Mouse (Mus musculus) stomach, embryonic 16.5 days (tissue): ENCODE measurements around the gene Dnajb12. TPM values are rescaled to one million over a fixed set of nuclear protein-coding genes. Genes with fewer than 3 reads are reported as not detected.
A peak's percentile ranks its signal among the peaks of the same experiment; 100 is the strongest.

Experiments
- ATAC-seq: fragments of 200-750 bp; cut with Nextera tagmentation; 2 replicates; pipeline ENCODE4 v1.8.0; 2017; ENCODE audit warnings: moderate number of reproducible peaks, moderate TSS enrichment; ENCODE audit not compliant: insufficient read depth, low FRiP score
- H3K27ac ChIP-seq: fragments of 300-500 bp; sonication (generic); 2 replicates; pipeline ENCODE4 v1.5.1; 2014; ENCODE audit warnings: low read length
- H3K27me3 ChIP-seq: fragments of 300-500 bp; sonication (generic); 2 replicates; pipeline ENCODE4 v1.6.1; 2014; ENCODE audit warnings: low read length, control low read depth, mixed read lengths; ENCODE audit not compliant: control insufficient read depth, insufficient read depth
- H3K36me3 ChIP-seq: fragments of 300-500 bp; sonication (generic); 2 replicates; pipeline ENCODE4 v1.6.1; 2014; ENCODE audit warnings: low read length; ENCODE audit not compliant: control insufficient read depth, insufficient read depth
- H3K4me1 ChIP-seq: fragments of 300-500 bp; sonication (generic); 2 replicates; pipeline ENCODE4 v1.6.1; 2014; ENCODE audit warnings: low read length, control low read depth, mixed read lengths; ENCODE audit not compliant: control insufficient read depth, insufficient read depth
- H3K4me2 ChIP-seq: fragments of 300-500 bp; sonication (generic); 2 replicates; pipeline ENCODE4 v1.6.1; 2014; ENCODE audit warnings: low read depth, low read length, mixed read lengths
- H3K4me3 ChIP-seq: fragments of 300-500 bp; sonication (generic); replicated peaks from 2 replicates; pipeline ENCODE4 v1.5.1; 2014; ENCODE audit warnings: mild to moderate bottlenecking, low read length
- H3K9ac ChIP-seq: fragments of 300-500 bp; sonication (generic); 2 replicates; pipeline ENCODE4 v1.6.1; 2014; ENCODE audit warnings: low read length
- H3K9me3 ChIP-seq: fragments of 300-500 bp; sonication (generic); replicated peaks from 2 replicates; pipeline ENCODE4 v1.6.1; 2016; ENCODE audit warnings: low read length, control low read depth; ENCODE audit not compliant: control insufficient read depth
- WGBS: fragments of 180-500 bp; shearing (Covaris S2); extraction: QIAGEN DNeasy Blood & Tissue Kit; methylation state at CpG from one replicate; pipeline ENCODE4 v1.1.7; 2014; 5-methylcytosine and 5-hydroxymethylcytosine counted together
- polyA plus RNA-seq: library from polyadenylated mRNA; unstranded; fragments of >200 nt; fragmentation: Nextera tagmentation; extraction: Ambion mirVana; gene quantifications from 2 replicates; pipeline ENCODE4 v1.2.1, GENCODE M21; 2015

The Dnajb12 gene
- polyA plus RNA-seq, 1 experiment from 2014 or later: 20.4 TPM

DNA sequence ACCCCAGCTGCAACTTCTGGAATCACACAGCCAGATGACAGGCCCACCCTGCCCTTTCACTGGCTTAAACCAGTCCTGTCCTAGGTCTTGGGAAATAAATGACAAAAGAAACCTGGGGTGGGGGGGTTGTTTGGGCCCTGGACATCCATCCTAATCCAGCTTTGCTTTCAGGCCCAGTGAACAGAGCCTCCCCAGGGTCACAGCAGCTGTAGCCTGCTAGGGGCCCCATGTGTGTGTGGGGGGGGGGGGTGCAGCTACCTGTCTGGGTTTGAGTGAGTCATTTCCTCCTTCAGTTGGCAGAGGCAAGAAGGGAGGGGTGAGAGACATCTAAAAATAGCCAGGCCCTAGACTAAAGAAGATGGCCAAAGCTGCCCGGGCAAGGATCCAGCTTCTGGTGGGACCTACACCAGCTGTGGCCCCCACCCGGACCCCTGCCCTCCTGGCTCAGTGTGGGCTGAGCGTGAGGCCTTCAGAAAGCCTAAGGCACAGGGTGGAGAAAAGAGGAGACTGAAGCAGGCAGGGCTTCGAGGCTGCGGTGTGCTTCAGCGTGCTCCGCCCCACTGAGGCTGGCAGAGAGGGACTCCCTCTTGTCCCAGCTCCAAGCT lies 28.4 kb downstream of the Dnajb12 start:
- Histone ChIP-seq H3K27ac (peak overlapping the region; percentile 91), H3K9me3 (no peaks in the 10 kb centered on the region), H3K36me3 (no peaks in the 10 kb centered on the region), H3K4me1 (peaks cover 53% of the 10 kb centered on the region), H3K9ac (peak overlapping the region; percentile 63), H3K27me3 (no peaks in the 10 kb centered on the region), H3K4me2 (no peak overlapping the region), H3K4me3 (no peak overlapping the region)
- ATAC-seq: peak; percentile 78
- 28% methylated on average over 7 of the region's 7 CpGs for WGBS

DNA sequence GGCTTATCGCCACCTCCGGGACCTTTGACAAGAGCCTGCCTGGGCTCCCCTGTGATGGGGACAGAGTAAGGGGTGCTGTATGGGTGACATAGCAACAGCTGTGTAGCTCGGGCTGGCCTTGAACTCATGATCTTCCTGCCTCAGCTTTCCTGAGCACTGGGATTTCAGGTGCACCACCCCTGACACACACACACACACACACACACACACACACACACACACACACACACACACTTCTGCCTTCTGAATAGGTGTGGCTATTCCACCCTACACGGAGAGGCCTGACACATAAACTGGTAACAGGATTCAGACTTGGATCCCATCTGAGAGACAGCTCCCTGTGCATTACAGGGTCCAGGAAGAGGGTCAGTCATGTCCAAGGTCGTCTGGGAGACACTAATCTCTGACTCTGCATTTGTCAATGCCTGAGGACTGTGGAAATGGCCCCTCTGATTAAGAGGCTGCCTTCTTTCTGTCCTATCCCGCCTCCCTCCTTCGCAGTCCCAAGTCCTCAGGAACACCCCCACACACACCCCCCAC lies 29.5 kb downstream of the Dnajb12 start:
- Histone ChIP-seq H3K27me3 (no peaks in the 10 kb centered on the region), H3K27ac (peak overlapping the region; percentile 91), H3K9ac (no peak overlapping the region), H3K4me3 (no peak overlapping the region), H3K4me2 (peak overlapping the region; percentile 30; the same call in 1 of the 2 replicates), H3K4me1 (peaks cover 46% of the 10 kb centered on the region), H3K9me3 (no peaks in the 10 kb centered on the region), H3K36me3 (no peaks in the 10 kb centered on the region)
- 46% methylated on average over 7 of the region's 7 CpGs for WGBS
- peak; percentile 1; the same call in 1 of the 2 replicates for ATAC-seq

DNA sequence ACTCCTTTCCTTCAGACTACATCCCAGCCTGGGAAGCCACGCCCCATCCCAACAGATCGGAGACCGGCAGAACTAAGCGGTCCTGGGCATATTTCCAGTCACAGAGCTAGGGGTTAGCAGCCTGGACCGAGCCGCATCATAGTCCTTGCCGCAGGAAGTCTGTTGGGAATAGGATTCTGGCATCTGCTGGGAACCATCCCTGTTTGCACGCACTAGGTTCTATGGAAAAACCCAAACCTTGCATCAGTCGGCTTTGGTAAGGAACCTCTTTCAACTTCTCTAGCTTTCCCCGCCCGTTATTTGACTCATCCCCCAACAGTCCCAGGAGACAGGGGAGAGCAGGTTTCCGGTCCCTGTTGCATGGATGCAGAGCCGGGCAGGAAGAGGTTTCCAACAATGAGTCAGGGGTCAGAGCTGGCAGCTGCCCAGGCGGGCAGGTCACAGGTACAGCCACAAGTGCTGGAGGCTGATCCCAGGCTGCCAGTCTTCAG lies 30.0 kb downstream of the Dnajb12 start:
- Histone ChIP-seq H3K36me3 (no peaks in the 10 kb centered on the region), H3K9ac (0 out of 2 replicates have a peak overlapping the region, but pooled peaks have one; percentile 37), H3K4me3 (no peak overlapping the region), H3K4me1 (peaks cover 46% of the 10 kb centered on the region), H3K27ac (peak overlapping the region; percentile 91), H3K4me2 (peak overlapping the region; percentile 30), H3K27me3 (no peaks in the 10 kb centered on the region), H3K9me3 (no peaks in the 10 kb centered on the region)
- WGBS: 9% methylated on average over 14 of the region's 14 CpGs
- peak; percentile 26; the same call in 1 of the 2 replicates for ATAC-seq

DNA sequence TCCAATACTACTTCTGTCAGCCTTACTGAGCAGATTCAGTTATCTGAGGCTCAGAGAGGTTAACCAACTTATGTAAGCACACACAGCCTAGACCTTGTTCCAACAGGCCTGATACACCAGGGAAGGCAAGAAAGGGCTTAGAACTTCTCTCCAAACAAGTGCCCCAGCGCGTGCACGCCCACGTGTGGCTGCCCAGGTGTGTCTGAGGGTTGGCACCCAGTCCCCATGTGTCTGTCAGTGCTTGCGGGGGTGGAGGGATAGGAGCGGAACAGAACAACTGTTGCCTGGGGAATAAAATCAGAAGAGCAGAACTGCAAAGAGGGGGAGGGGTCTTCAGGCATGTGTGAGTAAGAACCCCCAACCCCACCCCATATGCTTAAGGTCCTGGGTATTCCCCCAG lies 31.7 kb downstream of the Dnajb12 start:
- H3K9ac ChIP-seq: peak overlapping the region; percentile 64
- ATAC-seq: no peak
- H3K27ac ChIP-seq: 0 out of 2 replicates have a peak overlapping the region, but pooled peaks have one; percentile 57
- no peaks in the 10 kb centered on the region for H3K36me3 ChIP-seq
- WGBS: 33% methylated on average over 6 of the region's 6 CpGs
- peak overlapping the region; percentile 40 for H3K4me2 ChIP-seq
- H3K9me3 ChIP-seq: no peaks in the 10 kb centered on the region
- 0 out of 2 replicates have a peak overlapping the region, but pooled peaks have one; percentile 10 for H3K4me3 ChIP-seq
- peaks cover 55% of the 10 kb centered on the region for H3K4me1 ChIP-seq
- no peaks in the 10 kb centered on the region for H3K27me3 ChIP-seq

DNA sequence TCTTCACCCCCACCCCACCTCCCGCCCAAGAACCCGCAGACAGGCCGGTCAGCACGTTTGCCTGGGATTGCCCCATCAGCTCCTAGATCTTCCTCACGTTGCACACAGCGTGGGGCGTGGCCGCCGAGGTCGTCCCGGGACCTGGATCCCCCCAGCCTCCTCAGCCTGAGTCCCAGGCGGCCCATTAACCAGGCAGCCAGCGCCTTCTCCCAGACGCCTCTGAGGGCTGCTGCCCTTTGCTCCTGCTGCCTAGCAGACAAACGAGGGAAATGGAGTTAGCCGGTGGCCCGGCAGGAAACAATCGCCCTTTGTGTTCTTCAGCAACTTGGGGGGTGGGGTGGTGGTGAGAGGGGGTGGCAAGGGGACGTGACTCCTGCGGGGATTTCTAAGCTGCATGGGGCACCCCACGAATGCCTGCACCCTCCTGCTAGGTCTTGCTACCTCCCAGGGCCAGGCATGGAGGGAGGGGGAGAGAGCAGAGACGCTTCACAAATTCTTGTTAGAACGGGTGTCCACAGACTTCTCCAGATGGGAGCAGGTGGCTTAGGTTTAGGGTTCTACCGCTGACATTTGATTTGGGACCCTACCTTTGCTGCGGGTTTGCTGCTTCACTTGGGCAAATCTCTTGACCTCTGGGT lies 32.3 kb downstream of the Dnajb12 start:
- no peaks in the 10 kb centered on the region for H3K36me3 ChIP-seq
- no peaks in the 10 kb centered on the region for H3K9me3 ChIP-seq
- 10% methylated on average over 25 of the region's 25 CpGs for WGBS
- H3K9ac ChIP-seq: peak overlapping the region; percentile 64
- 0 out of 2 replicates have a peak overlapping the region, but pooled peaks have one; percentile 10 for H3K4me3 ChIP-seq
- no peak for ATAC-seq
- peak overlapping the region; percentile 57 for H3K27ac ChIP-seq
- no peaks in the 10 kb centered on the region for H3K27me3 ChIP-seq
- H3K4me1 ChIP-seq: peaks cover 60% of the 10 kb centered on the region
- H3K4me2 ChIP-seq: peak overlapping the region; percentile 40

DNA sequence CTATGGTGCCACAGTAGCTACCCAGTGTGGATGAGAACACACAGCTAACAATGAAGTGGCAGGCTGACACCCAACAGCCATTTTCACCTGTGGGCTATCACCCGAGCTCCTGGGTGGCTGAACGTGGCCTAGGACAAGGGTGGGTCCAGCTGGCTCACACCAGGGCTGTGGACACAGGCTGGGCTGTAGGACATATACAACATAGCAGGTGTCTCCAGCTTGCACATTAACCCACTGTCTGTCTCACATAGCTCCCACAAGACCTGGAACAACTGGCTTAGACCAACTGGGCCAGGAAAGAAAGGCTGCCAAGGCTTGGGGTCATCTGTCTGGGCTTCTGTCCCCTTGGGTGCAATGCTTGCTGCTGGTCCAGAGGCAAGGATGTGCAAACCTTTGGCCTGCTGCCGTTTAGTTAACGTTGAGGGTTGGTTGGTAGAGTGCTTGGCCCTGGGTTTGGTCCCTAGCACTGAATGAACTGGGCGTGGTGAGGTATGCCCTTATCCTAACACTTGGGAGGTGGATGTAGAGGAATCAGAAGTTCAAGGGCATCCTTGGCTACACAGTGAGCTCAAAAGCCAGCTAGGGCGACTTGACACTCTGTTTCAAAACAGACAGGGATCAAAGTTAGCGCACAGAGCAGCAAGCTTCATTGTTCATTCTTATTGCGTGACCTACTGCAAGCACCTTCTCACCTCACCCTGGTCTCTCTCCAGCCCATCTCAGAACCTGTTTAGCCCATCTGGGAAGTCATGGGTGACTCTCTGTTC lies 36.0 kb downstream of the Dnajb12 start:
- H3K9me3 ChIP-seq: no peaks in the 10 kb centered on the region
- ATAC-seq: no peak
- no peaks in the 10 kb centered on the region for H3K27me3 ChIP-seq
- peak overlapping the region; percentile 93 for H3K27ac ChIP-seq
- no peaks in the 10 kb centered on the region for H3K36me3 ChIP-seq
- H3K4me3 ChIP-seq: no peak overlapping the region
- H3K4me1 ChIP-seq: peaks cover 43% of the 10 kb centered on the region
- H3K9ac ChIP-seq: no peak overlapping the region
- WGBS: 78% methylated on average over 8 of the region's 8 CpGs
- no peak overlapping the region for H3K4me2 ChIP-seq

DNA sequence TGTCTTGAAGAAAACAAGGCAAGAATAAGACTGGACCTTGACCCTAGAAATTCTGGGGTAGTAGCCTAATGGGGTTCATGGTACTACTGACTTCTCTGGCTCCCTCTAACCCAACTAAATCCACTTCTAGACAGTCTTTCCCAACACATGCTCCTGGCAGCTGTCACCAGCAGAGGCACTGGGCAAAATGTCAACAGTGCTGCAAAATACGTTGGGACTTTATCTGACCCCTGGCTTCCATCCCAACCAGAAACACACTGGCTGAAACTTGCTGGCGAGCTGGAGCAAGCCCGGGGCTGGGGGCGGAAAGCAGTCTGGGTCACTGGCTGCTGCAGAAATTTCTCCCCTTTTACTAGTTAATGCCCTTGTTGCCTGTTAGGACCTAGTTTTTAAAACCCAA lies 36.8 kb downstream of the Dnajb12 start:
- Histone ChIP-seq H3K4me3 (peak overlapping the region; percentile 37), H3K27ac (peak overlapping the region; percentile 93), H3K9me3 (no peaks in the 10 kb centered on the region), H3K9ac (peak overlapping the region; percentile 65), H3K27me3 (no peaks in the 10 kb centered on the region), H3K36me3 (no peaks in the 10 kb centered on the region), H3K4me1 (peaks cover 42% of the 10 kb centered on the region), H3K4me2 (peak overlapping the region; percentile 66)
- under 1% methylated on average over 4 of the region's 4 CpGs for WGBS
- ATAC-seq: peak; percentile 16

DNA sequence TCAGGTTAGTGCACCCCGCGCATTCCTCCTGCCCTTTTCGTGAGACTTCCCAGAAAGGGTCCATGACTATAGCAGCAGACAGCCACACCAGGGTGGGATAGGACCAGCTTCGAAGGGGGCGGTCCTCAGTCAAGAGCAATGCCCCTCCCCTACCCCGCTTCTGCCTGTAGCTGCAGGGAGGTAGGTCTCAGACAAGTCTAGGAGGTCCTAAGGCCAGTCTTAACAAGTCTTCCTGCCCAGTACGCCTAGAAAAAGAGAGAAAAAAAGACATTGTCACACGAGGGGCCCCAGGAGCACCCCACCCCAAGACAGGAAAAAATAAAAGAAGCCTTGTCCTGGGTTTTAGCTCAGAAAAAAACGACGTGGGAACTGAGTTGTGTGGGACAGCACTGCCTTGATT lies 37.3 kb downstream of the Dnajb12 start:
- H3K4me1 ChIP-seq: peaks cover 42% of the 10 kb centered on the region
- WGBS: 2% methylated on average over 10 of the region's 10 CpGs
- H3K4me3 ChIP-seq: peak overlapping the region; percentile 37
- H3K27ac ChIP-seq: peak overlapping the region; percentile 93
- peak; percentile 83 for ATAC-seq
- H3K27me3 ChIP-seq: no peaks in the 10 kb centered on the region
- no peaks in the 10 kb centered on the region for H3K36me3 ChIP-seq
- H3K9me3 ChIP-seq: no peaks in the 10 kb centered on the region
- H3K9ac ChIP-seq: peak overlapping the region; percentile 65
- peak overlapping the region; percentile 66 for H3K4me2 ChIP-seq
